Mouse (Mus musculus) urinary bladder, postnatal 4 days (tissue): ENCODE measurements at regions not wholly inside any gene's neighbourhood (a gene's known extent, or its start where the extent isn't known, plus 50 kb on each side); places are given as distances from the start of the nearest gene placed in this dataset.

ENCODE experiments used
- DNase-seq, 2 experiments: peaks; one replicate each; pipeline ENCODE4 v3.0.0; 2021 to 2022; ENCODE audit warnings: low spot score in 2 of 2

DNA sequence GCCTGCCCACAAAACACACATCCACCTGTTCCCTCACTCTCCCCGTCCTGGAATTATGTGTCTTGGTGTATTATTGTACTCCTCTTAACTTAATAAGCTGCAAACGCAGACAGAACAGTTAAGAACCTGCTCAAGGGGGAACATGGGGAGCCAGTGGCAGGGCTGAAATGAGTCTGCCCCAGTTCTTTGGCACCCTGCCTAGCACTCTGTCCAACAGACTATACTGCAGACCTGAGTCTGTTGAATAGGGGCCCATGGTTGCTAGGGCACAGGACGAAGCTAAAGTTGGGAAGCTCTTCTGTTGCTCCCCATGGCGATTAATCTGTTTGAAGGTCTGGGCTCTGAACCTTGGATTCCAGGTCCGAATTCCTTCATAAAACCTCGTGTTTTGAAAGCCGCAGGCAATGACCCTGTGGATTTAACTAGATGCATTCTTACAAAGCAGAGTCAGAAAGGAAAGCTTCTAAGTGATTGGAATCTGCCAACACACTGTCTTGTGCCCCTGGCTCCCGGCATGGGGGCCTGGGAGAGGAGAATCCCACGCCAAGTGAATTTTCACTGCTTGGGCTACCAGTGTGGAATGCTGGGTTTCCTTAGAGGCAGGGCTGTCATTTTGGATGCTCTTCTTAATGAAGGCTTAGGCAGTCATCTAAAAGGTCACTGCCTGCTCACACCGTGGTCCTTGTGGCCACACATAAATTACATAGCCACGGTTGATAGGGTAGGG lies 479.3 kb downstream of the Nedd1 start:
- no peak for DNase-seq

DNA sequence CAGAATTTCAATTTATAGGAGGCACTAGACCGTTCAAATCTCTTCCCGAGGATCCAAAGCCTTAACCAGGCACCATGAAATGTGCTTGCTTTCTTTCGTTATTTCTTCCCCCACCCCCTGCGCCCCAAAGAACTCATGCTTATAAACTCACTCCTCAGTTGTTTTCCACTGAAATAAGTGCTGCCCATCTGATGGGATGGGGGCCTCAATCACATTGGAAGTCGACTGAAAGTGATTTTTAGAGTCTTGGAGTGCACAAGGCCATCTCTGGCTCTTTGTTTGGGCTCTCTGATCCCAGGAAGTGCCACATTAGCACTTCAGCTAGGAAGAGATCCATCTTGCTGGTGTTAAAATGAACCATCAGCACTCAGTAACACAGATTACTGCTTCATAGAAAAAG lies 484.3 kb downstream of the Nedd1 start:
- no peak for DNase-seq

DNA sequence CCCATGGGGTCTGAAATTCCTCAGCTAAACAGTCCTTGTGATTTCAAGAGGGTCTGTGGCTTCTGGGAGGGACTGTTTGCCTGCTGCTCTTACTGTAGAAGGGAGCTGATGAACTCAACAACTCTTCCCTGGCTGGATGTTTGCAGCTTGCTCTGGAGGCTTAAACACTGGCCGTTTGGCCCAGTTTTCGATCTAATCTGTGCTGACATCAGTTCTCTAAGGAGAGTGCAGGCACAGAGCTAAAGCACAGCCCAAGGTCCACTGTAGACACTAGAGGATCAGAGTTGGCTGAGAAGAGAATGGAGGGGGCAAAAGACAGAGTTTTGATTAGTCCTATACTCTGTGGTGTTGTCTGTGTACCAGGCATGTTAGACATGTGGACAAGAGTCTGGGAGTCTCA lies 490.1 kb downstream of the Nedd1 start:
- no peak for DNase-seq

DNA sequence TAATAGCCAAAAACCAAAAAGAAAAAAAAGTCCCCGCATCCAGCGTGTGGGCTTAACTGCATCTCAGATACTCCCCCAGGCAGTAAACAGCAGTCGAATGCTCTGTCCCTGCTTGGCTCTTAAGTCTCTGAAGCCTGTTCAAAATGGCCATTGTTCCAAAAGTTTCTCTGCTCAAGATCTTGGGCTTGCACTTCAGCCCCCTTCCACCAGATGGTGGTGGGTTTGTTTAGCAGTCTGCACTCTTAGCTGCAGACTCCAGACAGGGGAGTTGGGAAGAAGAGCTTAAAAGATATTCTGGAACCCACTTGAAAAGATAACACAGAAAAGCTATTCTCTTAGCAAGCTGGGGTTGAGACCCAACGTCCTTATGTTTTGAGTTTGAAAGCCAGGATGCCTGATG lies 496.4 kb downstream of the Nedd1 start:
- DNase-seq = no peak

DNA sequence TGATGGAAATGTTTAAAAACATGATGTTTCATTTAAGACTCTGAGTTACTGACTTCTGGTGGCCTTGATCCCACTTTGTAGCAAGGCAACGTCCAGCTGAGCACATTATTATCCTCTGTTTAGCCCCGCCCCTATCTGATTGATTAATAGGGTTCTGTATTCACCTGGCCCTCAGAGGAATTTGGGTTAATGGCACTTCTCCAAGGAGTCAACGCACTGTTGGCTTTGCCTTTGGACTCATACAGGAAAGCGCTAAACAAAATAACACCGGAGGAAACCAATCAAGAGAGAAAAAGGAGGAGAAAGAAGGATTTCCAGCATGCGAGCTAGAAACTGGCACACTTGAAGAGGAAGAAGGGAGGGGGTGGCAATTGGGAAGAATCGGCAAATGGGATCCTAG lies 497.1 kb downstream of the Nedd1 start:
- no peak for DNase-seq

DNA sequence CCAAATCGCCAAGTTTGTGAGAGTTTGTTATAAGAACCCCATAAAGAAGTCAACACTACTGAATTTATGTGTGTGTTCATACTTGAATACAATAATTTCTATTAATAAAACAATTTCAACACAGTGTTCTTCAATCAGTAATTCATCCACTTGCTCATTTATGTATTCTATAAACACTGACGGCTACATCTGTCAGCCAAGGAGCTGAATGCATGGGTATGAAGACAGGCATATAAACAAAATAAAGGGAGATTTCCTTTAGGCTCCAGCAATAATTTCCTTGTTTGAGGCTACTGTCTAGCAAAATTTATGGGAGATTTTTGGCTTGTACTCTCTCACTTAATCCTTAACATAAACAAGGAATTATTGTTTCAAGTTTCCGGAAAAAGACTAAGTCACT lies 502.9 kb downstream of the Nedd1 start:
- DNase-seq = no peak

DNA sequence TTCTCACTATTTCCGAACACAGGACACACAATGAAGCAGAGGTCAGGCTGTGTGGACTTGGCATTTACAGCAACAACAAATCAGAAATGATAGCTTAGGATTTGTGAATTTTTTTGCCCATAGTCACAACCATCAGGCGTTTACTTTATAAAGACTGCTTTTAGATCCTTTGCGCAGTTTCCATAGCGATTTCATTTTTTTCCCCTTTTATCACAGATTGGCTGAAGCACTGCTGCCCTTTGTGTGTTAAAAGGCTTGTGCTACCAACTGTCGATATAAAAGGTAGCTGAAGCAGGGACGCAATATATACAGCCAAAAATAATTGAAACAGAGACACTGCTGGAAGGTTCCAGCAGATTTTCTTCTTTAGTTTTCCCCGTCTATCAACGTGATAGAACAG lies 551.4 kb downstream of the Nedd1 start:
- no peak for DNase-seq

DNA sequence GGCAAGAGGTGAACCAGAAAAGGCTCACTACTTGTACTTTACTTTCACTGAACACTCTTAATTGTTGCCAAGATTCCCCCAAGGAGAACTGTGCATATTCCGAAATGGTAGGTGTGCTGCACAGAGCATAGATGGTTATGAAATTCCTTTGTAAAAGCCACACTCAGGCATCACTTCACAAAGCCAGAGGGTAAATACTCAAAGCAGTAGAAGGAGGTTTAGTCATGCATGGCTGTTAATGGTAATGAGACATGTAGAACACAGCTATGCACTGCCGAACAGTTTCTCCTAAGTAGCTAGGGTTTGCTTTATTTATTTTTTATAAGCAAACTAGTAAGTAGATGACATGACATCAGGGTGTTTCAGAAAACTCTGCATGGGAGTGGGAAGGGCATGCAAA lies 556.2 kb downstream of the Nedd1 start:
- DNase-seq = no peak

DNA sequence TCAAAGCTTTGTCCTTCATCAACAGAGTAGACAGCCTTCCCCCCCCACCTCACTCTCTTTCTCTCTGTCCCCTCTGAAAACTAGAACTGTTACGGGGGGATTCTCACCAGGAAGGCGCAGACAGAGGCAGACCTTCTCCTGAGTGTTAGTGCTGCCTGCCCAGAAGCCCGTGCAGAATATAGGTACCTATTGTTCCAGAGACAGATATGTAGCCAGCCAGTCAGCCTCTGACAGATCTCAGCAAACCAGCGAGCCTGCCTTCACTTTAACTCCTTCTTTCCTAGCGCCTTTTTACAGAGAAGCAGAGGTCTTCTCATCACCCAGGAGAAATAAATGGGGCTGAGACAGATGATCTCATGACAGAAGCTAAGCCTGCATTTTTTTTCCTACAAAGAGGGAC lies 557.2 kb downstream of the Nedd1 start:
- no peak for DNase-seq

DNA sequence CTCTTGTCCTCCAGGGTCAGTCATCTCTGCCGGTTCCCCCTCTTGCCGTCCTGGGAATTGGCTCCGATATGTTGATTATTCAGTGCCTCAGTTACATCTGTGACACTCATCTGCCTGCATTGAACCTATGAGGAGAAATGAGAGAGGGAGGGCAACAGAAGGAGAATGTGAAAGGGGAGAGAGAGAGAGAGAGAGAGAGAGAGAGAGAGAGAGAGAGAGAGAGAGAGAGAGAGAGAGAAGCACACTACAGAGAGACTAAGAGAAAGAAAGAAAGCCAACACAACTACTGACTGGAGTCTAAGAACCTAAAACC lies 557.6 kb downstream of the Nedd1 start:
- no peak for DNase-seq

DNA sequence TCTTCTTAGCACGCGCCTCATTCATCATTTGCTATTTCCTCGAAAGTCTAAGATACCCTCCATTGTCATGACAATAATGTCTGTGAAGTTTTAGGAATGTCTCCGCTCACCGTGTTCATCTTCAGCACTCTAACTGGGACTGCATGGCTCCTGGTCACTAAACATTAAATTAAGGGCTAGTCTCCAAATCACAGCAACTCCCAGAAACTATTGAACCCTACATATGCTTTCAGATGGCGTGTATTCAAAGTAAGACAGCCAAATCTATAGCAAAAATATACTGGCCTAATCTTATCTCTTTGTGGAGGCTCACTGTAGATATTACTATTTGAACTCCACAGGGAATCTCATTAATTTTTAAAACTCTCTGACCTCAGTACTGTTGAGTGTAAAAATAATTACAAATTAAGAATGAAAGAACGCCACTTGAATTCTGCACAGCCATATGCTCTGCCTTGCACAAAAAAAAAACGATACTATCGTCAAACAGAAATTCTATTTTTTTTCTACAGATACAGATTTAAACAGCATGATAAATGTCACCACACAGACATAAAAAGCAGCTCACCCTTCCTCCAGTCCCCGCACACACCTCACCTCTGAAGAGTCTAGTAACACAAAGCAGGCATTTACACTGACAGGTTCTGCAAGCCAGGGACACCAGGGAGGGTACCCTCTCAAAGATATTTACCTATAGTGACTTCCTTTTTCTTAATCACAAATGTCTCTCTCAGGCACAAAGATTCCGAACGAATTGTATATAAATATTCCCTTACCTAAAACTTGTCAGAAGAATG lies 558.2 kb downstream of the Nedd1 start:
- DNase-seq = no peak

DNA sequence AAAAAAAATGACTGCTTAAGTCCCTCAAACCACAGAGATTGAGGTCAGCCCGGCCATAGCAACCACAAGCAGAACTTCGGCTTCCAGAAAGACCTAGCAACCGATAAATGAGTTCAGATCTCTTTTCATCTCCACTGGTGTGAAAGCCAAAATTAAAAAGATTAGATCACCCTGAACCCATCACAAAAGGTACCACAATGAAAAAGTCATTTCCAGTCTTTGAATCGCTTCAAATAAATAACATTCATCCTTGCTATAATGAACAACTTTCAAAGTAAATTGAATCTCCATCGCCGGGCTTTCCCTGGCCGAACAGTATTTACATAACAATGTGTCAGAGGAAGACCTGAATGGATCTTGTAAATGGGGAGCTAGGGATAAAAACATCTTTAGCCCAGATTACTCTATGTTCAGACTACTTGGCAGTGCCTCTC lies 559.1 kb downstream of the Nedd1 start:
- no peak for DNase-seq

DNA sequence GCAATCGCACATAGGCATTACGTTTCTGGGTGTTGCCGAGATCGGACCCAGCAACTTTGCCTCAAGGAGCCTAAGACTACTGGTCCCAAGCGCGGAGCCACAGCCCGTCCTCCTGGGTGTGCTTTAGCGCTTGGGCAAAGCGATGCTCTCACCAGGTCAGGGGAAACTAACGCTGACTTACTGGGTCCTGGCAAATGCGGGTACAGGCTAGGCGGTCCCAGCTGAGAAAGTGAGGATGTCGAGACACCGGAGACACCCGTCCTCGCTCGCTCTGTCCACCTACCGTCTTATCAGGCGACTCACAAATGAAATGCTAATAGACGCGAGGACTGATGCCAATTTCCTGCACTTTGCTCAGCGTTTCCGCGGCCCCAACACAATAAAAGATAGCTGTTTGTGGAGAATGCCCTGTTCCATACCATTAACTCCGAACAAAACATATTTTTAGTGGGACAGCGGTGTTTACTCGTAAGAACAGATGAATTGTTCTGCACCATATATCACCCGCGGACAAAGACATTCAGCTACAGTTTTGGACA lies 559.7 kb downstream of the Nedd1 start:
- DNase-seq = no peak

DNA sequence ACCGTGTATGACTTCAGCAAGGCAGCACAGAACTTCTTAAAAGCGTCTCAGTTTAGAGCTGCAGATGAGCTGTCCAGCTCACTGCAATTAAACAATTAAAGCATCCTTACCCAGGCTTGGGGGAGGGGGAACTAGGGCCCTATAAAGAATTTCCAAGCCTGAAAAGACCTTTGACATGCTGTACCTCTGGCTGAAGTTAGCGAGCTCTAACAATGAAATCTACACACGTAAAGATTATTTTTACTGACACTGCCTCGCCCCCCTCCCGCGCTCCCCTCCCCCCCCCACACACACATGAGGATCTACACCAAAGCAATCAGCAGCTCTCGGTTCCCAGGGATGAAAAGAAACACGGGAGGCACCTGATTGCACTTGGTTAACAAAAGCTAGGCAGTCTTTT lies 560.7 kb downstream of the Nedd1 start:
- DNase-seq = no peak

DNA sequence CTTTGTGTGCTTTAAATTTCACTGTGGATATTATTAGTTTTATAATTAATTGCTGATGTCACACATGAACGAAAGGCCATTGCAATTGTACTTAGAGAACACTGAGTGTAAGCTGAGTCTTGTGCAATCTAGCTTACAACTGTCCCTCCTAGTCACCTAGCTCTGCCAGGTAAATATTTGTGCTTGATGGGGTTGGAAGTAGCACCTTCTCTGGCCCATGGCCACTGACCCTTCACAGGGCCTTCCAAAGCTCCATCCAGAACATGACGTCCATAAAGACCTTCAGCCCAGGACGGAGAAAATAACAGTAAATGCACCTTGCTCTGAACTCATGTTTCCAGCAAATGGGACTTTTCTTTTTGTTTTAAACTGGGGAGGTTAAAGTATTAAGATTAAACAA lies 576.0 kb downstream of the Nedd1 start:
- no peak for DNase-seq

DNA sequence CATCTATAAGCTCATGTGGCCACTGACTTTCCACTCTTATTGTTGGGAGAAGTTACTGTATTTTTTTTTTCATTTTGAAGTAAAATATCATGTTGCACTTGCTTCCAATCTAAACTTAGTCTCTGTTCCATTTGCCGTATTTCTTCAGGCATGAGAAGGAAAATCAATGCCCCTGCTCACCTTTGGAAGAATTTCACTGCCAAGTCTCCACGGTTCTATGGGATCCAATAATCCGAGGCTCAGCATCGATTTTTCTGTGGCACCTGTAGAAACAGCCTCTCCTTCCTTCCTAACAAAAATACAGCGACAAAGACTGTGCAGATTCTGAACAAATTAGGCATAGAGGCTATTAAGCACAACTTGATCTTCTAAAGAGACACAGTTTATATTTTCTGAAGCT lies 586.7 kb downstream of the Nedd1 start:
- DNase-seq = no peak

DNA sequence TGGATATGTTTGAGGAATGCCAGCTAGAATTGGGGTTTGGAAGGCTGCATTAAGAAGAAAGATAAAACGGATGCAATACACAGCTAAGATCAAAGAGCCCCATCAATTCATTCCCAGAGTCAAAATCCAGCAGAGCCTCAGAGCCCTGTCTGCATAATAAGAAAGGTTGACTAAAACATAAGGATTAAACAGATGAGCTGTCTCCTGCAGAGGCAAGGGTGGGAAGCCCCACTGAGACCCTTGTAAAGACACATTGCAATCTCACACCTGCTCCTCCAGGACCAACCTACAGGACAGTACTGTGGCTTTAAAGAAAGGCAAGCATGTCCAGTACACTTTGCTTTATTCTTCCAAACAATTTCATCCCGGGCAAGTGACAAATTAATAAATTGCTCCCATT lies 609.4 kb downstream of the Nedd1 start:
- no peak for DNase-seq

DNA sequence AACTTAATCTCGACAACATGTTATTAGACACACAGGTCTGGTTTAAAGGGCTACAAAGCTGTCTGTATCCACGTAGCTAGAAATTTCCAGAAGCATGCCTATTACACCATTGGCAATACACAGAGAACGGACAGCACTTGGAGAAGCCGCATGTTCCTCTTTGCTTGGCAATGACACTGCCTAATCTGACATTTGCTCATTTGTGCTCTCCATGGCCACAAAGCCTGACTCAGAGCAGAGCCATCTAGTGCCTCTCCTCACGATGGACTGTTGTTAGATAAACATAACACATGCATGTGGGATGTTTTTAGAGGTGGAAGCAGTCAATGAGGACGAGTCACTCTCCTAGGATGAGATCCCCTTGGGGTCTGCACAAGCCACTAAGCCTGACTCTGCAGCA lies 615.9 kb downstream of the Nedd1 start:
- no peak for DNase-seq

DNA sequence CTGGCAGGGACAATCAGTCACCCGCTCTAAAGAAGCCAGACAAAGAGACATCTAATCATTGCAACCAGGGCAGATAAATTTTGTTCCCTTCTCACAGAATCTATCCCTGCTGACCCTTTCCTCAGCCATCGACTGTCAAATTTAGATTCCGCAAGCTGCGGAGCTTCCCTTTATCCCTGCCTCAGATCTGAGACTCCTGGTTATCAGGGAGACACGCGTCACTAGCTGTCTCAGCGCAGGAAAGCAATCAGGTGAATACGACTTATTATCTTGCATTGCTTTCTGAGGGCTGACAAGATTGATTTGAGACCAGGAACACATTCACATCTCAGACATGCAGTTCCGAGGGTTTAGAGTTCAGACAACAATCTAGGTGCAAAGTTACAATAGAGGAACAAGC lies 618.3 kb downstream of the Nedd1 start:
- DNase-seq = no peak

DNA sequence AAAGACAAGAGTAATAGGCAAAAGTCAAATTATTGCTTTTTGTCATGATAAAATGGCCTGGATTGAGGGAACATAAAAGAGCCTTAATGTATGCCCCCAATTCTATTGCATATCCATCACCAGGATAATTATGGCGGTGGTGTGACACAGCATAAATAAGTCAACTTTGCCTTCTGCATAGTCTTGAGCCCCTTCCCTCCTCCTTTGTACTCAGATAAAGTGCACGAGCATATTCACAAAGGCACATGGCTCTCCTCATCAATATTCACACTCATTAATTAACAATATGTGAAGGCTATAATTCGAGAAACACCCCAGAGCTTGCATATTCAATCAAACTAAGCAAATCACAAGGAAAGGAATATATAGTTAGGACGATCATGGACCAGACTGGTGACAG lies 619.5 kb downstream of the Nedd1 start:
- DNase-seq = no peak

DNA sequence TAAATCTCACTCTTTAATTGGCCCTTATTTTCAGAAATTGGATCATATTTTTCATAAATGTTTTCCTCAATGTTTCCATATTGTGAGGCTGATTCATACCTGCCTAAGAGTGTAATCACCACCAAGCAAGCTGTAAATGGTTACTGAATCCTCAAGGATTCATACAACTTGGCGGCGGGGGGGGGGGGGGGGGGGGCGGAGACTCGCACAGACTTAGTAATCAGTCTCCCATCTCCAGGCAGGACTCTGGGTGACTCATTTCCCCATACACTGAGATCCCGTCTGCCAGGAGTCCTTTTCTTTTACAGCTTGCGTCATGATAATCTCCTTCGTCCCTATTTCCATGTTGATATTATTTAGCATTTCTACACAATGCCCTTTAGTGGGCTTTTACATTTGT lies 624.7 kb downstream of the Nedd1 start:
- DNase-seq = no peak

DNA sequence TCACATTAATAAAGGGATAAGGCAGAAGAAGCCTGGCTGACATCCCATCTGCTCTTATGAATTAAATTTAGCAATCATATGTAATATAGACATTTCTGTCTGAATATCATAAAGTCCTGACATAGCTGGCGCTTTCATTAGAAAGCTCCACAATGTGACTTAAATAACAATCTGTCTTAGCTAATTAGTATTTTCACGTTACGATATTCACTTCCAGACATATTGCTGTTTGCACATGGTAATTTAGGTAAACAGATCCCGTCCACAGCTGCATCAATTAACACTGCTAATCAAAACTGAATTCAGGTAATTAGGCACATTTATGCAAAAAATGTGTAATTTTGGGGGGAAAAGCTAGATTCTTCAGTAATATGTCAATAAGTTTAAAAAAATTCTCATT lies 625.1 kb downstream of the Nedd1 start:
- no peak for DNase-seq
